In the genomic region with DNA sequence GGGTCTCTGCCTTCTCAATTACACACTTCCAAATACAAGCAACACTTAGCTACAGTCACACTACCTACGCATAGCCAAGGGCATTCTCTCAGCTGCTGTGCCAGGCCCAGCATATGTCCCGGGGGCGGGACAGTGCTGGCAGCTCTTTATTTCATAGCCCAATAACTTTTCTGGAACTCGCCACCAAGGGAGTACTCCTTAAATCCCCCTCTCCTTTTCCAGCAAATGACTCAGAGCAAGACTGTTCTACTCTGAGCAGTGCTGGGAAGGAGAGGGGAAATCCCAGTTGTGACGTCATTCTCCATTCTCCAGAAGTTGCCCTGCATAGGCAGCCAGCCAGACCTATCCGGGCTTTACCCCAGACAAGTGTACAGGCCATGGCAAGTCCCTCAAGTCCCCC, we compare ENCODE assay signal across 10 mouse cellular contexts.
DNase-seq lines count a peak whose midpoint lies in the region; ATAC-seq and TF ChIP-seq lines count a peak whose summit lies in the region.
"Had no signal": no experiment of that assay in that cellular context is flagged by ENCODE, and none has a peak within 500 bp of the region (broad histone marks: within the 10 kb centered on the region; RNA-seq: fewer than 3 reads in every experiment).

No protein-coding gene starts in this region.

- H3K36me3 ChIP-seq in hindbrain, embryonic 14.5 days (replicated peaks; ENCODE audit: control insufficient read depth, insufficient read depth), result no peaks in the 10 kb centered on the region
- H3K36me3 ChIP-seq in hindbrain, embryonic 11.5 days (ENCODE audit: control insufficient read depth, insufficient read depth, low read length), result no peaks in the 10 kb centered on the region
- H3K36me3 ChIP-seq in midbrain, postnatal 0 days (ENCODE audit: insufficient read depth, low read length), result no peaks in the 10 kb centered on the region
- H3K36me3 ChIP-seq in midbrain, embryonic 14.5 days (ENCODE audit: control insufficient read depth, insufficient read depth, low read length), result no peaks in the 10 kb centered on the region
- H3K36me3 ChIP-seq in stomach, embryonic 16.5 days (ENCODE audit: control insufficient read depth, insufficient read depth, low read length), result no peaks in the 10 kb centered on the region
- no peaks in the 10 kb centered on the region for H3K36me3 ChIP-seq in thymus, adult 2 months (ENCODE audit: control insufficient read depth, insufficient read depth, low read length)
- H3K36me3 ChIP-seq: intestine, embryonic 15.5 days had no signal

- no peaks in the 10 kb centered on the region for H3K27me3 ChIP-seq in hindbrain, embryonic 14.5 days (ENCODE audit: control insufficient read depth, insufficient read depth, low read length)
- H3K27me3 ChIP-seq in hindbrain, embryonic 11.5 days (ENCODE audit: control insufficient read depth, insufficient read depth, low read length), result no peaks in the 10 kb centered on the region
- no peaks in the 10 kb centered on the region for H3K27me3 ChIP-seq in midbrain, postnatal 0 days (ENCODE audit: insufficient read depth, low read length)
- H3K27me3 ChIP-seq in midbrain, embryonic 14.5 days (ENCODE audit: control insufficient read depth, insufficient read depth, low read length), result no peaks in the 10 kb centered on the region
- no peaks in the 10 kb centered on the region for H3K27me3 ChIP-seq in stomach, embryonic 16.5 days (ENCODE audit: control insufficient read depth, insufficient read depth, low read length)
- no peaks in the 10 kb centered on the region for H3K27me3 ChIP-seq in thymus, adult 2 months (ENCODE audit: control insufficient read depth, insufficient read depth, low read length)
- H3K27me3 ChIP-seq: intestine, embryonic 15.5 days had no signal

- TF ChIP-seq CTCF in midbrain, postnatal 0 days (IDR thresholded peaks at IDR 0.05), result no peak
- no peak for TF ChIP-seq CTCF in thymus, adult 2 months (IDR thresholded peaks at IDR 0.05; ENCODE audit: borderline replicate concordance, control insufficient read depth, extremely low read depth, insufficient read depth, low read length, poor library complexity)

- H3K4me3 ChIP-seq in hindbrain, embryonic 14.5 days (replicated peaks; ENCODE audit: low read length), result no peak overlapping the region
- no peak overlapping the region for H3K4me3 ChIP-seq in hindbrain, embryonic 11.5 days (ENCODE audit: low read depth, low read length)
- H3K4me3 ChIP-seq in midbrain, postnatal 0 days (ENCODE audit: low read depth, low read length), result no peak overlapping the region
- no peak overlapping the region for H3K4me3 ChIP-seq in midbrain, embryonic 14.5 days (replicated peaks; ENCODE audit: low read depth, low read length)
- no peak overlapping the region for H3K4me3 ChIP-seq in stomach, embryonic 16.5 days (replicated peaks; ENCODE audit: low read length)
- H3K4me3 ChIP-seq in thymus, adult 2 months (ENCODE audit: control insufficient read depth, insufficient read depth, low read length), result no peak overlapping the region
- H3K4me3 ChIP-seq: intestine, embryonic 15.5 days had no signal

- DNase-seq in hindbrain, embryonic 14.5 days (ENCODE audit: low spot score), result no peak
- no peak for DNase-seq in hindbrain, embryonic 11.5 days (ENCODE audit: low spot score)
- DNase-seq in midbrain, postnatal 0 days (ENCODE audit: low spot score), result no peak
- no peak for DNase-seq in midbrain, embryonic 14.5 days
- DNase-seq in layer of hippocampus, adult 9-11 months, result peak; percentile 70
- DNase-seq in cerebellum, postnatal 14 days, result no peak
- no peak for DNase-seq in thymus, adult 2 months
- DNase-seq: lung, adult 2 months had no signal

- no peak for TF ChIP-seq POLR2A in thymus, adult 2 months (IDR thresholded peaks at IDR 0.05; ENCODE audit: control insufficient read depth, extremely low read depth, insufficient read depth, low read length, poor library complexity)

- H3K9ac ChIP-seq in hindbrain, embryonic 14.5 days, result no peak overlapping the region
- no peak overlapping the region for H3K9ac ChIP-seq in hindbrain, embryonic 11.5 days (ENCODE audit: low read depth, low read length)
- H3K9ac ChIP-seq in midbrain, postnatal 0 days (replicated peaks; ENCODE audit: low read length, poor library complexity, severe bottlenecking), result no peak overlapping the region
- H3K9ac ChIP-seq in midbrain, embryonic 14.5 days (replicated peaks; ENCODE audit: low read length), result no peak overlapping the region
- no peak overlapping the region for H3K9ac ChIP-seq in stomach, embryonic 16.5 days (ENCODE audit: low read length)
- H3K9ac ChIP-seq: intestine, embryonic 15.5 days had no signal

- H3K4me2 ChIP-seq in hindbrain, embryonic 14.5 days (replicated peaks), result no peak overlapping the region
- no peak overlapping the region for H3K4me2 ChIP-seq in hindbrain, embryonic 11.5 days (replicated peaks; ENCODE audit: low read depth, low read length)
- no peak overlapping the region for H3K4me2 ChIP-seq in midbrain, postnatal 0 days (ENCODE audit: low read depth, low read length, poor library complexity, severe bottlenecking)
- no peak overlapping the region for H3K4me2 ChIP-seq in midbrain, embryonic 14.5 days (ENCODE audit: low read length)
- no peak overlapping the region for H3K4me2 ChIP-seq in stomach, embryonic 16.5 days (ENCODE audit: low read depth, low read length)
- H3K4me2 ChIP-seq: intestine, embryonic 15.5 days had no signal

- peaks cover 10% of the 10 kb centered on the region; the same call in 1 of the 2 replicates for H3K4me1 ChIP-seq in hindbrain, embryonic 14.5 days (replicated peaks; ENCODE audit: control insufficient read depth, insufficient read depth, low read length)
- no peaks in the 10 kb centered on the region for H3K4me1 ChIP-seq in hindbrain, embryonic 11.5 days (replicated peaks; ENCODE audit: control insufficient read depth, insufficient read depth, low read length)
- no peaks in the 10 kb centered on the region; the same call in 1 of the 2 replicates for H3K4me1 ChIP-seq in midbrain, postnatal 0 days (ENCODE audit: insufficient read depth, low read length)
- peaks cover 7% of the 10 kb centered on the region; the same call in 1 of the 2 replicates for H3K4me1 ChIP-seq in midbrain, embryonic 14.5 days (ENCODE audit: control insufficient read depth, insufficient read depth, low read length)
- peaks cover under 1% of the 10 kb centered on the region; the same call in 1 of the 2 replicates for H3K4me1 ChIP-seq in stomach, embryonic 16.5 days (ENCODE audit: control insufficient read depth, insufficient read depth, low read length)
- no peaks in the 10 kb centered on the region for H3K4me1 ChIP-seq in thymus, adult 2 months (replicated peaks; ENCODE audit: control insufficient read depth, insufficient read depth, low read length)

- peak; percentile 31; the same call in 1 of the 2 replicates for ATAC-seq in hindbrain, embryonic 14.5 days (ENCODE audit: low FRiP score)
- ATAC-seq in hindbrain, embryonic 11.5 days (ENCODE audit: low FRiP score), result no peak
- 0 out of 2 replicates have a peak, but pooled peaks have one; percentile 34 for ATAC-seq in midbrain, postnatal 0 days (ENCODE audit: low FRiP score)
- no peak for ATAC-seq in midbrain, embryonic 14.5 days (ENCODE audit: low FRiP score, low TSS enrichment)
- peak; percentile 56; the same call in 1 of the 2 replicates for ATAC-seq in stomach, embryonic 16.5 days (ENCODE audit: insufficient read depth, low FRiP score)
- ATAC-seq: intestine, embryonic 15.5 days had no signal

- 81% methylated on average over 6 of the region's 6 CpGs for WGBS in hindbrain, embryonic 14.5 days
- 83% methylated on average over 6 of the region's 6 CpGs for WGBS in hindbrain, embryonic 11.5 days
- WGBS in midbrain, postnatal 0 days, result 83% methylated on average over 6 of the region's 6 CpGs
- WGBS in midbrain, embryonic 14.5 days, result 81% methylated on average over 6 of the region's 6 CpGs
- 59% methylated on average over 6 of the region's 6 CpGs for WGBS in stomach, embryonic 16.5 days
- WGBS in thymus, adult 2 months, result 85% methylated on average over 6 of the region's 6 CpGs

- no peak overlapping the region for H3K27ac ChIP-seq in hindbrain, embryonic 14.5 days
- H3K27ac ChIP-seq in hindbrain, embryonic 11.5 days (ENCODE audit: low read depth, low read length), result no peak overlapping the region
- H3K27ac ChIP-seq in midbrain, postnatal 0 days (ENCODE audit: low read depth, low read length), result no peak overlapping the region
- no peak overlapping the region for H3K27ac ChIP-seq in midbrain, embryonic 14.5 days (replicated peaks; ENCODE audit: low read depth, low read length)
- no peak overlapping the region for H3K27ac ChIP-seq in stomach, embryonic 16.5 days (ENCODE audit: low read length)
- H3K27ac ChIP-seq in thymus, adult 2 months (ENCODE audit: control insufficient read depth, insufficient read depth, low read length), result no peak overlapping the region
- H3K27ac ChIP-seq: intestine, embryonic 15.5 days had no signal

- H3K9me3 ChIP-seq in hindbrain, embryonic 14.5 days (ENCODE audit: control insufficient read depth, low read length), result no peaks in the 10 kb centered on the region
- H3K9me3 ChIP-seq in hindbrain, embryonic 11.5 days (ENCODE audit: control insufficient read depth, low read length), result no peaks in the 10 kb centered on the region
- no peaks in the 10 kb centered on the region for H3K9me3 ChIP-seq in midbrain, postnatal 0 days (ENCODE audit: low read length)
- no peaks in the 10 kb centered on the region for H3K9me3 ChIP-seq in midbrain, embryonic 14.5 days (ENCODE audit: control insufficient read depth, low read length)
- H3K9me3 ChIP-seq in stomach, embryonic 16.5 days (replicated peaks; ENCODE audit: control insufficient read depth, low read length), result no peaks in the 10 kb centered on the region
- H3K9me3 ChIP-seq: intestine, embryonic 15.5 days had no signal

Comparison
In these comparisons a context has a peak if more than half of its experiments do, and no peak if none do; other contexts are left out.
1. ATAC-seq: peak in hindbrain, embryonic 14.5 days (single experiment), midbrain, postnatal 0 days (single experiment) and stomach, embryonic 16.5 days (single experiment); none in hindbrain, embryonic 11.5 days (single experiment) and midbrain, embryonic 14.5 days (single experiment).